Mouse (Mus musculus): ENCODE results near the gene Azin2.

Azin2 gene

GRCm38 (mm10) chr4:128962029-128962925 lies at the start of gene Azin2:
TSS of gene Azin2 (minus strand) at chr4:128962442.
- in situ Hi-C loops (cut with MboI; ENCODE audit: low sequenced_read_pairs): no loop called here

- in situ Hi-C loops (cut with MboI; ENCODE audit: low sequenced_read_pairs): no loop called here
Measured at GRCm38 (mm10) chr4:129011604-129012121, 49.4 kb upstream of the Azin2 start.

- in situ Hi-C loops (cut with MboI; ENCODE audit: low sequenced_read_pairs): no loop called here
Measured at GRCm38 (mm10) chr4:129009521-129009920, 47.3 kb upstream of the Azin2 start.

- in situ Hi-C loops (cut with MboI; ENCODE audit: low sequenced_read_pairs): no loop called here
Measured at GRCm38 (mm10) chr4:129008672-129009071, 46.4 kb upstream of the Azin2 start.

GRCm38 (mm10) chr4:129008006-129008519 lies 45.8 kb upstream of the Azin2 start:
- in situ Hi-C loops (cut with MboI; ENCODE audit: low sequenced_read_pairs): no loop called here

GRCm38 (mm10) chr4:129003720-129004119 lies 41.5 kb upstream of the Azin2 start:
- in situ Hi-C loops (cut with MboI; ENCODE audit: low sequenced_read_pairs): no loop called here

- in situ Hi-C loops (cut with MboI; ENCODE audit: low sequenced_read_pairs): no loop called here
Measured at GRCm38 (mm10) chr4:129000786-129001185, 38.5 kb upstream of the Azin2 start.

GRCm38 (mm10) chr4:128998401-128998800 lies 36.2 kb upstream of the Azin2 start:
- in situ Hi-C loops (cut with MboI; ENCODE audit: low sequenced_read_pairs): no loop called here

GRCm38 (mm10) chr4:128997258-128997657 lies 35.0 kb upstream of the Azin2 start:
- in situ Hi-C loops (cut with MboI; ENCODE audit: low sequenced_read_pairs): no loop called here

GRCm38 (mm10) chr4:128995238-128995637 lies 33.0 kb upstream of the Azin2 start:
- in situ Hi-C loops (cut with MboI; ENCODE audit: low sequenced_read_pairs): no loop called here

- in situ Hi-C loops (cut with MboI; ENCODE audit: low sequenced_read_pairs): no loop called here
Measured at GRCm38 (mm10) chr4:128993675-128994074, 31.4 kb upstream of the Azin2 start.

GRCm38 (mm10) chr4:128993025-128993662 lies 30.9 kb upstream of the Azin2 start:
- in situ Hi-C loops (cut with MboI; ENCODE audit: low sequenced_read_pairs): no loop called here

GRCm38 (mm10) chr4:128992176-128992575 lies 29.9 kb upstream of the Azin2 start:
- in situ Hi-C loops (cut with MboI; ENCODE audit: low sequenced_read_pairs): no loop called here

- in situ Hi-C loops (cut with MboI; ENCODE audit: low sequenced_read_pairs): no loop called here
Measured at GRCm38 (mm10) chr4:128991500-128992008, 29.3 kb upstream of the Azin2 start, which contains the start of gene Ak2. TSS of gene Ak2 (plus strand) at chr4:128991958.

GRCm38 (mm10) chr4:128989678-128990077 lies 27.4 kb upstream of the Azin2 start:
- in situ Hi-C loops (cut with MboI; ENCODE audit: low sequenced_read_pairs): no loop called here

- in situ Hi-C loops (cut with MboI; ENCODE audit: low sequenced_read_pairs): no loop called here
Measured at GRCm38 (mm10) chr4:128988911-128989310, 26.7 kb upstream of the Azin2 start.

- in situ Hi-C loops (cut with MboI; ENCODE audit: low sequenced_read_pairs): no loop called here
Measured at GRCm38 (mm10) chr4:128984600-128984999, 22.4 kb upstream of the Azin2 start.

GRCm38 (mm10) chr4:128983656-128984055 lies 21.4 kb upstream of the Azin2 start:
- in situ Hi-C loops (cut with MboI; ENCODE audit: low sequenced_read_pairs): no loop called here

GRCm38 (mm10) chr4:128983151-128983550 lies 20.9 kb upstream of the Azin2 start:
- in situ Hi-C loops (cut with MboI; ENCODE audit: low sequenced_read_pairs): no loop called here

- in situ Hi-C loops (cut with MboI; ENCODE audit: low sequenced_read_pairs): no loop called here
Measured at GRCm38 (mm10) chr4:128981833-128982180, 19.6 kb upstream of the Azin2 start.

Measured in CH12F3 (cell line).